Mouse (Mus musculus): ENCODE measurements around the gene Ppil4. TPM values are rescaled to one million over a fixed set of nuclear protein-coding genes. Genes with fewer than 3 reads are reported as not detected.

Ppil4 gene
- total and polyA plus RNA-seq, 2 experiments from 2014 or later: 13.7 to 24.9 TPM

DNA sequence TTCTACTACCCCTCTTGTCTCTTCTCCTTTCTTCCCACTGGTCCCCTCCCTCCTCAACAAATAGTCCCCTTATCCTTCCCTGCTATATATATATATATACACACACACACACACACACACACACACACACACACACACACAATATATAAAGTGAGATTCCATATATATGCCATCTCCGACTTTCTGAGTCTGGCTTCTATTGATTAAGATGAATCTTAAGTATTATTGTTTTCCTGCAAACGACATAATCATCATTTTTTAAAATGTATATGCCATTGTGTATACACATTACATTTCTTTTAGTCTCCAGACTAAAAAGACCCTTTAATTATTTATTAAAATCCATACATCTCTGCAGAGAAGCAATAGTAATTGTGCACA, 47.7 kb downstream of the Ppil4 start:
- 81% methylated on average over 2 of the region's 2 CpGs for WGBS

GRCm38 (mm10) chr10:7840785-7841184, 48.1 kb downstream of the Ppil4 start:
- no peaks in the 10 kb centered on the region; the same call in 1 of the 2 replicates for H3K27me3 ChIP-seq (ENCODE audit: control insufficient read depth, insufficient read depth, low read length)
- no peak for DNase-seq (ENCODE audit: low spot score)
- no peak for ATAC-seq (ENCODE audit: insufficient read depth, low read depth)
- no peak for TF ChIP-seq EP300 (IDR thresholded peaks at IDR 0.05; ENCODE audit: low read depth)
- no peak for TF ChIP-seq CTCF (IDR thresholded peaks at IDR 0.05; ENCODE audit: low read depth)
- peak overlapping the region; percentile 83; the same call in 1 of the 2 replicates for H3K27ac ChIP-seq (ENCODE audit: low read depth)
- peaks cover 12% of the 10 kb centered on the region for H3K4me1 ChIP-seq (ENCODE audit: control insufficient read depth, insufficient read depth)
- WGBS: 61% methylated on average over 3 of the region's 3 CpGs
- no peak overlapping the region for H3K9ac ChIP-seq (replicated peaks; ENCODE audit: low read depth, low read length)
- no peak overlapping the region for H3K4me2 ChIP-seq (ENCODE audit: low read depth, low read length)
- H3K4me3 ChIP-seq (ENCODE audit: low read depth, low read length): no peak overlapping the region
- H3K9me3 ChIP-seq (replicated peaks; ENCODE audit: control insufficient read depth, low read length): no peaks in the 10 kb centered on the region
- no peaks in the 10 kb centered on the region for H3K36me3 ChIP-seq (replicated peaks; ENCODE audit: control insufficient read depth, insufficient read depth, low read length)

More for the DNA sequence above, 47.7 kb downstream of the Ppil4 start:
- Histone ChIP-seq H3K27ac (ENCODE audit: low read depth) (no peak overlapping the region), H3K9ac (replicated peaks; ENCODE audit: low read depth, low read length) (no peak overlapping the region), H3K4me3 (ENCODE audit: low read depth, low read length) (no peak overlapping the region), H3K4me2 (ENCODE audit: low read depth, low read length) (no peak overlapping the region), H3K27me3 (ENCODE audit: control insufficient read depth, insufficient read depth, low read length) (no peaks in the 10 kb centered on the region; the same call in 1 of the 2 replicates), H3K36me3 (replicated peaks; ENCODE audit: control insufficient read depth, insufficient read depth, low read length) (no peaks in the 10 kb centered on the region), H3K9me3 (replicated peaks; ENCODE audit: control insufficient read depth, low read length) (no peaks in the 10 kb centered on the region), H3K4me1 (ENCODE audit: control insufficient read depth, insufficient read depth) (peaks cover 12% of the 10 kb centered on the region)
- no peak for DNase-seq (ENCODE audit: low spot score)
- TF ChIP-seq EP300 (IDR thresholded peaks at IDR 0.05; ENCODE audit: low read depth) (no peak), CTCF (IDR thresholded peaks at IDR 0.05; ENCODE audit: low read depth) (no peak)
- no peak for ATAC-seq (ENCODE audit: insufficient read depth, low read depth)

- H3K4me2 ChIP-seq (ENCODE audit: low read depth, low read length): peak overlapping the region; percentile 50
- H3K4me1 ChIP-seq (ENCODE audit: control insufficient read depth, insufficient read depth): peaks cover 12% of the 10 kb centered on the region
- WGBS: 5% methylated on average over 14 of the region's 14 CpGs
- DNase-seq (ENCODE audit: low spot score) (peak; percentile 94), ATAC-seq (ENCODE audit: insufficient read depth, low read depth) (peak; percentile 94)
- no peaks in the 10 kb centered on the region; the same call in 1 of the 2 replicates for H3K27me3 ChIP-seq (ENCODE audit: control insufficient read depth, insufficient read depth, low read length)
- H3K27ac ChIP-seq (ENCODE audit: low read depth): peak overlapping the region; percentile 83
- H3K4me3 ChIP-seq (ENCODE audit: low read depth, low read length): peak overlapping the region; percentile 22
- H3K9me3 ChIP-seq (replicated peaks; ENCODE audit: control insufficient read depth, low read length): no peaks in the 10 kb centered on the region
- no peak for TF ChIP-seq EP300 (IDR thresholded peaks at IDR 0.05; ENCODE audit: low read depth)
- no peak for TF ChIP-seq CTCF (IDR thresholded peaks at IDR 0.05; ENCODE audit: low read depth)
- 0 out of 2 replicates have a peak overlapping the region, but pooled peaks have one; percentile 46 for H3K9ac ChIP-seq (replicated peaks; ENCODE audit: low read depth, low read length)
- H3K36me3 ChIP-seq (replicated peaks; ENCODE audit: control insufficient read depth, insufficient read depth, low read length): no peaks in the 10 kb centered on the region
These were observed 48.9 kb downstream of the Ppil4 start for GRCm38 (mm10) chr10:7841571-7842080.

GRCm38 (mm10) chr10:7843181-7843580, 50.5 kb downstream of the Ppil4 start:
- no peak overlapping the region for H3K4me2 ChIP-seq (ENCODE audit: low read depth, low read length)
- no peaks in the 10 kb centered on the region for H3K36me3 ChIP-seq (replicated peaks; ENCODE audit: control insufficient read depth, insufficient read depth, low read length)
- H3K27me3 ChIP-seq (ENCODE audit: control insufficient read depth, insufficient read depth, low read length): no peaks in the 10 kb centered on the region; the same call in 1 of the 2 replicates
- H3K27ac ChIP-seq (ENCODE audit: low read depth): no peak overlapping the region
- ATAC-seq (ENCODE audit: insufficient read depth, low read depth) (no peak), DNase-seq (ENCODE audit: low spot score) (no peak)
- peaks cover 12% of the 10 kb centered on the region for H3K4me1 ChIP-seq (ENCODE audit: control insufficient read depth, insufficient read depth)
- WGBS: 86% methylated on average over 4 of the region's 4 CpGs
- no peak overlapping the region for H3K4me3 ChIP-seq (ENCODE audit: low read depth, low read length)
- no peak overlapping the region for H3K9ac ChIP-seq (replicated peaks; ENCODE audit: low read depth, low read length)
- no peaks in the 10 kb centered on the region for H3K9me3 ChIP-seq (replicated peaks; ENCODE audit: control insufficient read depth, low read length)
- TF ChIP-seq EP300 (IDR thresholded peaks at IDR 0.05; ENCODE audit: low read depth) (no peak), CTCF (IDR thresholded peaks at IDR 0.05; ENCODE audit: low read depth) (no peak)

DNA sequence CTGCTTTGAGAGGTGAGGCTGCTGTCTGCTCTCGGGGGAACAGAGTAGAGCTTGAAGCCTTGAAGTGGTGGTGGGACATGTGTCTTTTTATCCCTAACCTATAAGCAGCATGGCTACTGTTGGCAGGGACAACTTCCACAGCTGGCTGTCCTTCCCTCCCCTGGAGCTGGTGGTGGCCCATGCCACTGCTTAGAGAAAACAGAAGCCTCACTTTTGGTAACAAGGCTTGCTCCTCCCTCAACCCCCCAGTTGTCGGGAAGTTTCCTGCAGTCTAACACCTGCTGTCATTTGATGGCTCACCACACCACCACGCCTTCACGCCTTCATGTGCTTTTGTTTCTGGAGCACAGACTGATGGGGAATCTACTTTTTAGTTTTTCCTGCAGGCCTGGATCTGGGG, 51.5 kb downstream of the Ppil4 start:
- no peak for DNase-seq (ENCODE audit: low spot score)
- H3K27ac ChIP-seq (ENCODE audit: low read depth): no peak overlapping the region
- H3K9me3 ChIP-seq (replicated peaks; ENCODE audit: control insufficient read depth, low read length): no peaks in the 10 kb centered on the region
- no peak overlapping the region for H3K9ac ChIP-seq (replicated peaks; ENCODE audit: low read depth, low read length)
- no peak for TF ChIP-seq CTCF (IDR thresholded peaks at IDR 0.05; ENCODE audit: low read depth)
- no peak for TF ChIP-seq EP300 (IDR thresholded peaks at IDR 0.05; ENCODE audit: low read depth)
- H3K4me1 ChIP-seq (ENCODE audit: control insufficient read depth, insufficient read depth): peaks cover 12% of the 10 kb centered on the region
- no peak for ATAC-seq (ENCODE audit: insufficient read depth, low read depth)
- no peaks in the 10 kb centered on the region; the same call in 1 of the 2 replicates for H3K27me3 ChIP-seq (ENCODE audit: control insufficient read depth, insufficient read depth, low read length)
- H3K4me3 ChIP-seq (ENCODE audit: low read depth, low read length): no peak overlapping the region
- no peak overlapping the region for H3K4me2 ChIP-seq (ENCODE audit: low read depth, low read length)
- 73% methylated on average over 4 of the region's 4 CpGs for WGBS
- H3K36me3 ChIP-seq (replicated peaks; ENCODE audit: control insufficient read depth, insufficient read depth, low read length): no peaks in the 10 kb centered on the region

- Histone ChIP-seq H3K9me3 (replicated peaks; ENCODE audit: control insufficient read depth, low read length) (no peaks in the 10 kb centered on the region), H3K27me3 (ENCODE audit: control insufficient read depth, insufficient read depth, low read length) (no peaks in the 10 kb centered on the region; the same call in 1 of the 2 replicates), H3K27ac (ENCODE audit: low read depth) (no peak overlapping the region), H3K4me3 (ENCODE audit: low read depth, low read length) (no peak overlapping the region), H3K4me1 (ENCODE audit: control insufficient read depth, insufficient read depth) (peaks cover 12% of the 10 kb centered on the region), H3K36me3 (replicated peaks; ENCODE audit: control insufficient read depth, insufficient read depth, low read length) (no peaks in the 10 kb centered on the region), H3K4me2 (ENCODE audit: low read depth, low read length) (no peak overlapping the region), H3K9ac (replicated peaks; ENCODE audit: low read depth, low read length) (no peak overlapping the region)
- 67% methylated on average over 8 of the region's 8 CpGs for WGBS
- no peak for TF ChIP-seq CTCF (IDR thresholded peaks at IDR 0.05; ENCODE audit: low read depth)
- no peak for TF ChIP-seq EP300 (IDR thresholded peaks at IDR 0.05; ENCODE audit: low read depth)
- ATAC-seq (ENCODE audit: insufficient read depth, low read depth) (no peak), DNase-seq (ENCODE audit: low spot score) (no peak)
These were observed 52.4 kb downstream of the Ppil4 start for GRCm38 (mm10) chr10:7845136-7845535.

All from heart, postnatal 0 days (tissue).